Mouse (Mus musculus) spleen, adult 2 months (tissue): Measurements from ENCODE around the gene Dph6. TPM values are rescaled to one million over a fixed set of nuclear protein-coding genes. Genes with fewer than 3 reads are reported as not detected.
"Not testable (repeated sequence)": the region's sequence is repeated elsewhere in the genome, so short reads cannot be mapped to it uniquely, and the experiment has no call there.

Experiments
- DNase-seq, 2 experiments: peaks; one replicate each; pipeline versions ENCODE4 v3.0.0 to v3.0.0-alpha.2; 2012 to 2021; ENCODE audit warnings: low spot score in 2 of 2, low read depth in 1 of 2
- H3K27ac ChIP-seq: fragments of 200-500 bp; 2 replicates; pipeline ENCODE4 v1.5.1; 2012; ENCODE audit warnings: low read length, inconsistent platforms; ENCODE audit not compliant: insufficient read depth
- H3K27me3 ChIP-seq: fragments of 200-500 bp; 2 replicates; pipeline ENCODE4 v1.6.1; 2012; ENCODE audit warnings: mild to moderate bottlenecking, moderate library complexity, low read length, inconsistent platforms; ENCODE audit not compliant: control insufficient read depth, insufficient read depth
- H3K36me3 ChIP-seq: fragments of 200-500 bp; 2 replicates; pipeline ENCODE4 v1.6.1; 2012; ENCODE audit warnings: mild to moderate bottlenecking, low read length, inconsistent platforms; ENCODE audit not compliant: control insufficient read depth, insufficient read depth
- H3K4me1 ChIP-seq: fragments of 200-500 bp; 2 replicates; pipeline ENCODE4 v1.6.1; 2011; ENCODE audit warnings: inconsistent platforms; ENCODE audit not compliant: control insufficient read depth, insufficient read depth, insufficient read length
- H3K4me3 ChIP-seq: fragments of 200-500 bp; 2 replicates; pipeline ENCODE4 v1.5.1; 2011; ENCODE audit warnings: mild to moderate bottlenecking, inconsistent platforms; ENCODE audit not compliant: insufficient read depth, insufficient read length; ENCODE audit errors: extremely low read depth
- CTCF ChIP-seq: fragments of 200-500 bp; IDR thresholded peaks from 2 replicates; pipeline ENCODE4 v1.5.1; 2011; ENCODE audit warnings: mild to moderate bottlenecking, inconsistent platforms; ENCODE audit not compliant: insufficient read depth, insufficient read length, insufficient replicate concordance; ENCODE audit errors: extremely low read depth
- POLR2A ChIP-seq: fragments of 200-500 bp; IDR thresholded peaks from 2 replicates; pipeline ENCODE4 v1.6.1; 2011; ENCODE audit warnings: low read depth, low read length, inconsistent platforms
- WGBS: fragments of 180-500 bp; shearing (Covaris S2); methylation state at CpG from one replicate; pipeline ENCODE4 v1.1.7; 2018; 5-methylcytosine and 5-hydroxymethylcytosine counted together
- polyA plus RNA-seq: library from polyadenylated mRNA; depleted of rRNA; stranded (reverse); fragments of >200 nt; gene quantifications from 2 replicates; pipeline ENCODE4 v1.2.3, GENCODE M21; 2012

The Dph6 gene
- polyA plus RNA-seq, 1 experiment = 7.0 TPM

- TF ChIP-seq CTCF (no peak), POLR2A (no peak)
- Histone ChIP-seq H3K36me3 (no peaks in the 10 kb centered on the region), H3K27ac (no peak overlapping the region), H3K4me1 (peaks cover 3% of the 10 kb centered on the region; the same call in 1 of the 2 replicates), H3K27me3 (no peaks in the 10 kb centered on the region), H3K4me3 (no peak overlapping the region)
- no peak for DNase-seq
- 99% methylated on average over 2 of the region's 2 CpGs for WGBS
Observed at GRCm38 (mm10) chr2:114611576-114611975, 43.2 kb downstream of the Dph6 start.

GRCm38 (mm10) chr2:114610110-114610509, 44.7 kb downstream of the Dph6 start:
- H3K27ac ChIP-seq = no peak overlapping the region
- no peak for DNase-seq
- no peaks in the 10 kb centered on the region for H3K27me3 ChIP-seq
- no peaks in the 10 kb centered on the region for H3K36me3 ChIP-seq
- no peak overlapping the region for H3K4me3 ChIP-seq
- H3K4me1 ChIP-seq = peaks cover 3% of the 10 kb centered on the region; the same call in 1 of the 2 replicates
- no peak for TF ChIP-seq CTCF
- TF ChIP-seq POLR2A = no peak
- 70% methylated on average over 2 of the region's 2 CpGs for WGBS

- H3K4me1 ChIP-seq, H3K36me3 ChIP-seq, H3K4me3 ChIP-seq, H3K27me3 ChIP-seq, H3K27ac ChIP-seq, DNase-seq: not testable (repeated sequence)
Observed at GRCm38 (mm10) chr2:114605202-114605601, 49.6 kb downstream of the Dph6 start.

- Histone ChIP-seq H3K4me3 (no peak overlapping the region), H3K4me1 (0 out of 2 replicates have a peak, but pooled peaks cover 2% of the 10 kb centered on the region), H3K27me3 (no peaks in the 10 kb centered on the region), H3K36me3 (no peaks in the 10 kb centered on the region), H3K27ac (no peak overlapping the region)
- TF ChIP-seq CTCF = no peak
- TF ChIP-seq POLR2A = no peak
- DNase-seq = peak in 1 of 2 experiments; percentile 13
- WGBS = 45% methylated on average over 3 of the region's 3 CpGs
Observed at GRCm38 (mm10) chr2:114601174-114601573, 53.6 kb downstream of the Dph6 start.

- no peak overlapping the region for H3K27ac ChIP-seq
- H3K27me3 ChIP-seq = no peaks in the 10 kb centered on the region
- no peak overlapping the region for H3K4me3 ChIP-seq
- no peak for DNase-seq
- no peaks in the 10 kb centered on the region for H3K36me3 ChIP-seq
- no peak for TF ChIP-seq CTCF
- TF ChIP-seq POLR2A = no peak
- 0 out of 2 replicates have a peak, but pooled peaks cover 2% of the 10 kb centered on the region for H3K4me1 ChIP-seq
- WGBS = 45% methylated on average over 2 of the region's 2 CpGs
Observed at GRCm38 (mm10) chr2:114599793-114600192, 55.0 kb downstream of the Dph6 start.

- H3K4me3 ChIP-seq = no peak overlapping the region
- no peaks in the 10 kb centered on the region for H3K27me3 ChIP-seq
- TF ChIP-seq CTCF (no peak), POLR2A (no peak)
- H3K36me3 ChIP-seq = no peaks in the 10 kb centered on the region
- 86% methylated on average over 5 of the region's 5 CpGs for WGBS
- no peak for DNase-seq
- H3K27ac ChIP-seq = no peak overlapping the region
- no peaks in the 10 kb centered on the region for H3K4me1 ChIP-seq
Observed at GRCm38 (mm10) chr2:114593393-114593792, 61.4 kb downstream of the Dph6 start.

GRCm38 (mm10) chr2:114580714-114581113, 74.0 kb downstream of the Dph6 start:
- WGBS = 96% methylated on average over 2 of the region's 2 CpGs

More at GRCm38 (mm10) chr2:114580714-114581113, 74.0 kb downstream of the Dph6 start:
- no peak overlapping the region for H3K4me3 ChIP-seq
- TF ChIP-seq CTCF = no peak
- TF ChIP-seq POLR2A = no peak
- H3K4me1 ChIP-seq = no peaks in the 10 kb centered on the region
- no peaks in the 10 kb centered on the region for H3K36me3 ChIP-seq
- DNase-seq = no peak
- H3K27ac ChIP-seq = no peak overlapping the region
- H3K27me3 ChIP-seq = no peaks in the 10 kb centered on the region
